Mouse (Mus musculus): ENCODE results near the gene Bbs9. TPM values are rescaled to one million over a fixed set of nuclear protein-coding genes. Genes with fewer than 3 reads are reported as not detected.

The Bbs9 gene
- total RNA-seq, 2 experiments from 2014 or later = 27.7 to 29.5 TPM

DNA sequence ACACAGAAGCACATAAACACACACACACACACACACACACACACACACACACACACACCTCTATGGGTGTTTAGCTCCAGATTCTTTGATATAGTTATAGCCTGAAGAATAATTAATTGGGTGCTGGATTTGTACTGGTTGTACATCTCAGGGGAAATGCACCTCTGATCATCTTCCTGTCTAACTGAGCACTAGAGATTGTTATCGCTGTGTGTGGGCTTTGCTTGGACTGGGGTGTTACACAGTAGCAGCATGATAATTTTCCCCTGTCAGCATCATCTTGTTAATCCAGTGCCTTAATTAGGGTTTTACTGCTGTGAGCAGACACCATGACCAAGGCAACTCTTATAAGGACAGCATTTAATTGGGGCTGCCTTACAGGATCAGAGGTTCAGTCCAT is 175.3 kb downstream of the Bbs9 start:
- TF ChIP-seq CTCF (IDR thresholded peaks at IDR 0.05) = no peak
- no peak for DNase-seq (ENCODE audit: extremely low spot score in 1 of 2, low spot score in 2 of 2)
- H3K27ac ChIP-seq = no peak overlapping the region
- intact Hi-C loops (cut with DNase I) = no loop called here
- H3K4me3 ChIP-seq = no peak overlapping the region

- intact Hi-C loops (cut with DNase I) = no loop called here
- TF ChIP-seq CTCF (IDR thresholded peaks at IDR 0.05) = peak; percentile 25
- DNase-seq (ENCODE audit: extremely low spot score in 1 of 2, low spot score in 2 of 2) = no peak
- Histone ChIP-seq H3K27ac (no peak overlapping the region), H3K4me3 (no peak overlapping the region)
Measured at GRCm38 (mm10) chr9:22651619-22652018, 176.1 kb downstream of the Bbs9 start.

GRCm38 (mm10) chr9:22654726-22655393 is 179.3 kb downstream of the Bbs9 start:
- Histone ChIP-seq H3K27ac (no peak overlapping the region), H3K4me3 (no peak overlapping the region)
- no peak for DNase-seq (ENCODE audit: extremely low spot score in 1 of 2, low spot score in 2 of 2)
- intact Hi-C loops (cut with DNase I) = no loop called here
- no peak for TF ChIP-seq CTCF (IDR thresholded peaks at IDR 0.05)

DNA sequence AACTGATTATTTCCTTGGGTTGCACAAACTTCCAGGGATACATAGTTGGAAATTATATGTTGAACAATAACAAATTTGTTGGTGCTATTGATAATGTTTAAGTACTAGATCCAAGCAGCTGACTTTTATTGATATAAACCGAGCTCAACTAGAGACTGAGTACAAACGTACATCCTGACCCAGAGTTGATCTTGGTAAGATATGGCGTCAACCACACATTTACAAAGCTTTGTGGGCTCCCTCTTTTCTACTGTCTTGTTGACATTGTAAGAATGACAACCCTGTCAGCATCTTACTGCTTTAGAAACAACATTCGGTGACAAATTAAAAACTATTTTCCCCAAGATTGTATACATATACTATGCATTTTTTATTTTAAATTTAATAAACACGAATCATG is 181.7 kb downstream of the Bbs9 start:
- H3K27ac ChIP-seq = no peak overlapping the region
- no peak for DNase-seq (ENCODE audit: extremely low spot score in 1 of 2, low spot score in 2 of 2)
- intact Hi-C loops (cut with DNase I) = no loop called here
- H3K4me3 ChIP-seq = no peak overlapping the region
- TF ChIP-seq CTCF (IDR thresholded peaks at IDR 0.05) = no peak

- intact Hi-C loops (cut with DNase I) = no loop called here
- TF ChIP-seq CTCF (IDR thresholded peaks at IDR 0.05) = no peak
- DNase-seq (ENCODE audit: extremely low spot score in 1 of 2, low spot score in 2 of 2) = no peak
- Histone ChIP-seq H3K4me3 (no peak overlapping the region), H3K27ac (no peak overlapping the region)
Measured at GRCm38 (mm10) chr9:22665155-22665554, 189.6 kb downstream of the Bbs9 start.

GRCm38 (mm10) chr9:22672937-22673336 is 197.4 kb downstream of the Bbs9 start:
- H3K27ac ChIP-seq = no peak overlapping the region
- no peak for TF ChIP-seq CTCF (IDR thresholded peaks at IDR 0.05)
- H3K4me3 ChIP-seq = no peak overlapping the region
- DNase-seq (ENCODE audit: extremely low spot score in 1 of 2, low spot score in 2 of 2) = no peak
- intact Hi-C loops (cut with DNase I) = no loop called here

GRCm38 (mm10) chr9:22677132-22677829 is 201.8 kb downstream of the Bbs9 start:
- no peak for TF ChIP-seq CTCF (IDR thresholded peaks at IDR 0.05)
- intact Hi-C loops (cut with DNase I) = no loop called here
- Histone ChIP-seq H3K27ac (no peak overlapping the region), H3K4me3 (no peak overlapping the region)
- no peak for DNase-seq (ENCODE audit: extremely low spot score in 1 of 2, low spot score in 2 of 2)

DNA sequence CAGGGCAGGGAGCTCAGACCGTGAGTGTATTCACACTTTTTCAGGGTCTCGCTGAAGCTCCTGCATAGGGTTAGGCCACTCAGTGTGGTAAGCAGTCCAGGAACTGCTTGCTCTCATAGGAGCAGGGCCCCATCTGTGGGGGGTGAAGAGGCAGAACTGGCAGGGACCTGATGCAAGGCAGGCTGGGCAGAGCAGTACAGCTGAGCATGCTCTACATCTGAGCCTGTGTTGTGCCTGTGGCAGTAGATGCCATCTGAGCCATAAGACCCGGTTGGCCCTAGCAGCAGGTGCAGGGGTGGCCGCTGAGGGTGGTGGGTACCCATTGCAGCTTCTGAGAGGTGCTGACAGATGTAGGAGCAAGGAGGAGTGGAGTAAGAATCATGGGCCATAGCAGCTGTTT is 202.5 kb downstream of the Bbs9 start:
- no peak for DNase-seq (ENCODE audit: extremely low spot score in 1 of 2, low spot score in 2 of 2)
- Histone ChIP-seq H3K4me3 (no peak overlapping the region), H3K27ac (no peak overlapping the region)
- TF ChIP-seq CTCF (IDR thresholded peaks at IDR 0.05) = no peak
- intact Hi-C loops (cut with DNase I) = no loop called here

DNA sequence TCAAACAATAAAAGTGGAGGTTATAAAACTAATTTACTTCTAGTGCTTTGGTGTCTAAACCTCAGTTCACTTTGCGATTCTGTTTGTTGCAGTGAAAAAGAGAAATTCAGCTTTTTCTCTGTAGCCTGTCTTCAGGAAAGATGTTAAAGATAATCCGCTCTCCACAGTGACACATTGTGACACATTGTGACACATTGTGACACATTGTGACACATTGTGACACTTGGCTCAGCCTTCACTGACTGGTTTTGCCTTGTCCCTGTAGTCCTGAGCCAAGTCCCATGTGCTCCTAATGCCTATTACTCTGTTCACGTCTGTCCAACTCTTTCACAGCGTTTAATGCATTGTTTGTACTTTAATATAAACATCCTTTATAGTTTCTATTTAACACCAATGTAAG is 203.0 kb downstream of the Bbs9 start:
- DNase-seq (ENCODE audit: extremely low spot score in 1 of 2, low spot score in 2 of 2) = no peak
- intact Hi-C loops (cut with DNase I) = no loop called here
- Histone ChIP-seq H3K4me3 (no peak overlapping the region), H3K27ac (no peak overlapping the region)
- no peak for TF ChIP-seq CTCF (IDR thresholded peaks at IDR 0.05)

DNA sequence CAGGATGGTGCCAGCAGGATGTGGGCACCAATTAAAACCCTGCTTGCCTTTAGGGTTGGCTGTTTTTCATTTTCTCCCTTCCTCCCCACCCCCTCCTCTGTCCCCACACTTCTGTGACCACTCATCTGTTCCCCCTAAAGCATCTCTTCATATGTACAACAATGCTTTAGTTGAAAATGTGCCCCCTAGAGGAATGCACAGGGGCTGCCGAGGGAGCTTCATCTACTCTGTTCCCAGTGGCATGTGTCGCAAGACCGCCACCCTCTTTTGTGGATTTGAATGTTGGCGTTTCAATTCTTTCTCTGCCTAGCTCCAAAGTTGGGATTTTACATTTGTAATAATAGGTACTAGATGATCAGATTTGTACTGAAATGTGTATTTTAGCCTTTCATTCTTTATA is 204.0 kb downstream of the Bbs9 start:
- Histone ChIP-seq H3K27ac (no peak overlapping the region), H3K4me3 (no peak overlapping the region)
- intact Hi-C loops (cut with DNase I) = no loop called here
- peak; percentile 14 for TF ChIP-seq CTCF (IDR thresholded peaks at IDR 0.05)
- no peak for DNase-seq (ENCODE audit: extremely low spot score in 1 of 2, low spot score in 2 of 2)

DNA sequence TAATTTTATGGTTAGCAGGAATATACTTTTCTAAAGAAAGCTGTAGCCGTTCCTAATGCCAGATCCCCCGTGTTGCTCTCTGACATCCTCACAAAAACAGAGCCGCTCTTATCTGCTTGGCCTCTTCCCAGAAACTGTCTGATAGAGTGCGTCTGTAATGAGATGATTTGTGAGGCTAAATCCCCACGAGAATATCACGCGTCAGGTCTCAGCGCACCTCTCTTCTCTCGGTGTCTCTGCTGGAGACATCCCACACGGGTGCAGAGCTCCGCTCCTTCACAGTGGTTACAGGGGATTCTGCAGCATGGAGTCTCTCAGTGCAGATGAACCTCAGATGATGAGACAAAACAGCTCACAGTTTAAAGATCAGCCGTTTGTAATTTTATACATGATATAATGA is 204.5 kb downstream of the Bbs9 start:
- DNase-seq (ENCODE audit: extremely low spot score in 1 of 2, low spot score in 2 of 2) = no peak
- Histone ChIP-seq H3K4me3 (no peak overlapping the region), H3K27ac (no peak overlapping the region)
- intact Hi-C loops (cut with DNase I) = no loop called here
- TF ChIP-seq CTCF (IDR thresholded peaks at IDR 0.05) = no peak

- intact Hi-C loops (cut with DNase I) = no loop called here
- DNase-seq (ENCODE audit: extremely low spot score in 1 of 2, low spot score in 2 of 2) = no peak
- no peak overlapping the region for H3K4me3 ChIP-seq
- H3K27ac ChIP-seq = no peak overlapping the region
- TF ChIP-seq CTCF (IDR thresholded peaks at IDR 0.05) = no peak
Measured at GRCm38 (mm10) chr9:22680484-22680883, 205.0 kb downstream of the Bbs9 start.

DNA sequence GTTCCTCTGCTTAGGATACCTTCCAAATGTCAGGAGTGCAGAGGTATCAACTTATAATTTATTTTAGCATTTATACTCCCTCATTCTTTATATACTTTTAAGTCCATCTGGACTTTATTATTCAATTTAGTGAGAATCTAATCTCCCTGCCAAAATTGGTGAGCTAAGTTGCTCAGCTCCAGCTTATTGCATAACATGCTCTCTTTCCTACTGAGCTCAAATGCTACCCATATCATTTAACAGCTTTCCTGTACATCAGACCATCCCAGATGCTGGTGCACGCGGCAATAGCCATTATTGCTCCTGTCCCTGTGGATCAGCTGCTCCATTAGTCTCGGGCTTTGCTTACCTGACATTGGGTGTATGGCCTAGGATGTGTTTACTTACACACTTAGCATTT is 208.3 kb downstream of the Bbs9 start:
- no peak for DNase-seq (ENCODE audit: extremely low spot score in 1 of 2, low spot score in 2 of 2)
- no peak overlapping the region for H3K27ac ChIP-seq

More for the DNA sequence above, 208.3 kb downstream of the Bbs9 start:
- TF ChIP-seq CTCF (IDR thresholded peaks at IDR 0.05) = no peak
- intact Hi-C loops (cut with DNase I) = no loop called here
- no peak overlapping the region for H3K4me3 ChIP-seq

Data from left cerebral cortex, adult 2 months (tissue).